Mouse (Mus musculus): ENCODE results near the gene Ptprd. TPM values are rescaled to one million over a fixed set of nuclear protein-coding genes. Genes with fewer than 3 reads are reported as not detected.

Gene Ptprd
- polyA plus RNA-seq, 1 experiment from 2014 or later: 13.9 TPM

- Histone ChIP-seq H3K4me2 (no peak overlapping the region), H3K9me3 (no peaks in the 10 kb centered on the region), H3K4me3 (replicated peaks) (no peak overlapping the region), H3K27ac (no peak overlapping the region), H3K4me1 (no peaks in the 10 kb centered on the region), H3K9ac (no peak overlapping the region), H3K27me3 (replicated peaks) (no peaks in the 10 kb centered on the region), H3K36me3 (no peaks in the 10 kb centered on the region)
- ATAC-seq (ENCODE audit: insufficient read depth, low FRiP score, low read depth): no peak
- 75% methylated on average over 3 of the region's 3 CpGs for WGBS
Measured at GRCm38 (mm10) chr4:78142088-78142766, 69.5 kb downstream of the Ptprd start.

- Histone ChIP-seq H3K9me3 (no peaks in the 10 kb centered on the region), H3K36me3 (no peaks in the 10 kb centered on the region), H3K27me3 (replicated peaks) (no peaks in the 10 kb centered on the region), H3K9ac (no peak overlapping the region), H3K27ac (no peak overlapping the region), H3K4me1 (no peaks in the 10 kb centered on the region), H3K4me3 (replicated peaks) (no peak overlapping the region), H3K4me2 (no peak overlapping the region)
- no peak for ATAC-seq (ENCODE audit: insufficient read depth, low FRiP score, low read depth)
- WGBS: 43% methylated on average over 3 of the region's 3 CpGs
Measured at GRCm38 (mm10) chr4:78110898-78111297, 100.9 kb downstream of the Ptprd start.

GRCm38 (mm10) chr4:78097526-78097925, 114.2 kb downstream of the Ptprd start:
- ATAC-seq (ENCODE audit: insufficient read depth, low FRiP score, low read depth): no peak
- H3K9ac ChIP-seq: no peak overlapping the region
- H3K27ac ChIP-seq: no peak overlapping the region
- no peak overlapping the region for H3K4me2 ChIP-seq
- no peaks in the 10 kb centered on the region for H3K4me1 ChIP-seq
- H3K4me3 ChIP-seq (replicated peaks): no peak overlapping the region
- H3K36me3 ChIP-seq: no peaks in the 10 kb centered on the region
- no peaks in the 10 kb centered on the region for H3K9me3 ChIP-seq
- H3K27me3 ChIP-seq (replicated peaks): no peaks in the 10 kb centered on the region

GRCm38 (mm10) chr4:78082744-78083143, 129.0 kb downstream of the Ptprd start:
- Histone ChIP-seq H3K4me3 (replicated peaks) (no peak overlapping the region), H3K9me3 (no peaks in the 10 kb centered on the region), H3K4me1 (no peaks in the 10 kb centered on the region), H3K27me3 (replicated peaks) (no peaks in the 10 kb centered on the region), H3K27ac (no peak overlapping the region), H3K4me2 (no peak overlapping the region), H3K9ac (no peak overlapping the region), H3K36me3 (no peaks in the 10 kb centered on the region)
- no peak for ATAC-seq (ENCODE audit: insufficient read depth, low FRiP score, low read depth)

GRCm38 (mm10) chr4:78077499-78077898, 134.3 kb downstream of the Ptprd start:
- ATAC-seq (ENCODE audit: insufficient read depth, low FRiP score, low read depth): no peak
- no peaks in the 10 kb centered on the region for H3K36me3 ChIP-seq
- H3K4me3 ChIP-seq (replicated peaks): no peak overlapping the region
- no peaks in the 10 kb centered on the region for H3K4me1 ChIP-seq
- no peak overlapping the region for H3K27ac ChIP-seq
- H3K4me2 ChIP-seq: no peak overlapping the region
- no peaks in the 10 kb centered on the region for H3K27me3 ChIP-seq (replicated peaks)
- H3K9me3 ChIP-seq: no peaks in the 10 kb centered on the region
- no peak overlapping the region for H3K9ac ChIP-seq

GRCm38 (mm10) chr4:78077087-78077486, 134.7 kb downstream of the Ptprd start:
- Histone ChIP-seq H3K4me3 (replicated peaks) (no peak overlapping the region), H3K27ac (no peak overlapping the region), H3K4me1 (no peaks in the 10 kb centered on the region), H3K4me2 (no peak overlapping the region), H3K9ac (no peak overlapping the region), H3K36me3 (no peaks in the 10 kb centered on the region), H3K9me3 (no peaks in the 10 kb centered on the region), H3K27me3 (replicated peaks) (no peaks in the 10 kb centered on the region)
- ATAC-seq (ENCODE audit: insufficient read depth, low FRiP score, low read depth): no peak
- 83% methylated on average over 1 of the region's 1 CpGs for WGBS

- ATAC-seq (ENCODE audit: insufficient read depth, low FRiP score, low read depth): no peak
- H3K9me3 ChIP-seq: no peaks in the 10 kb centered on the region
- no peak overlapping the region for H3K27ac ChIP-seq
- H3K4me3 ChIP-seq (replicated peaks): no peak overlapping the region
- H3K9ac ChIP-seq: no peak overlapping the region
- no peaks in the 10 kb centered on the region for H3K4me1 ChIP-seq
- WGBS: 79% methylated on average over 5 of the region's 5 CpGs
- H3K27me3 ChIP-seq (replicated peaks): no peaks in the 10 kb centered on the region
- no peak overlapping the region for H3K4me2 ChIP-seq
- no peaks in the 10 kb centered on the region for H3K36me3 ChIP-seq
Measured at GRCm38 (mm10) chr4:78038401-78038800, 173.4 kb downstream of the Ptprd start.

- no peaks in the 10 kb centered on the region for H3K9me3 ChIP-seq
- H3K36me3 ChIP-seq: no peaks in the 10 kb centered on the region
- no peaks in the 10 kb centered on the region for H3K4me1 ChIP-seq
- no peak overlapping the region for H3K27ac ChIP-seq
- no peak overlapping the region for H3K4me3 ChIP-seq (replicated peaks)
- H3K27me3 ChIP-seq (replicated peaks): no peaks in the 10 kb centered on the region
- H3K4me2 ChIP-seq: no peak overlapping the region
- ATAC-seq (ENCODE audit: insufficient read depth, low FRiP score, low read depth): no peak
- H3K9ac ChIP-seq: no peak overlapping the region
- 73% methylated on average over 1 of the region's 1 CpGs for WGBS
Measured at GRCm38 (mm10) chr4:78002065-78002464, 209.7 kb downstream of the Ptprd start.

GRCm38 (mm10) chr4:77992709-77993108, 219.1 kb downstream of the Ptprd start:
- Histone ChIP-seq H3K4me3 (replicated peaks) (no peak overlapping the region), H3K27me3 (replicated peaks) (no peaks in the 10 kb centered on the region), H3K9me3 (no peaks in the 10 kb centered on the region), H3K4me1 (no peaks in the 10 kb centered on the region), H3K27ac (no peak overlapping the region), H3K9ac (no peak overlapping the region), H3K4me2 (no peak overlapping the region), H3K36me3 (no peaks in the 10 kb centered on the region)
- WGBS: 67% methylated on average over 4 of the region's 4 CpGs
- no peak for ATAC-seq (ENCODE audit: insufficient read depth, low FRiP score, low read depth)

GRCm38 (mm10) chr4:77982094-77982493, 229.7 kb downstream of the Ptprd start:
- no peak for ATAC-seq (ENCODE audit: insufficient read depth, low FRiP score, low read depth)
- H3K4me1 ChIP-seq: no peaks in the 10 kb centered on the region
- H3K27me3 ChIP-seq (replicated peaks): no peaks in the 10 kb centered on the region
- WGBS: 86% methylated on average over 4 of the region's 4 CpGs
- H3K4me3 ChIP-seq (replicated peaks): no peak overlapping the region
- H3K27ac ChIP-seq: no peak overlapping the region
- H3K4me2 ChIP-seq: no peak overlapping the region
- no peaks in the 10 kb centered on the region for H3K36me3 ChIP-seq
- no peaks in the 10 kb centered on the region for H3K9me3 ChIP-seq
- H3K9ac ChIP-seq: no peak overlapping the region

- Histone ChIP-seq H3K9me3 (no peaks in the 10 kb centered on the region), H3K9ac (no peak overlapping the region), H3K36me3 (no peaks in the 10 kb centered on the region), H3K4me1 (no peaks in the 10 kb centered on the region), H3K27ac (no peak overlapping the region), H3K27me3 (replicated peaks) (no peaks in the 10 kb centered on the region), H3K4me3 (replicated peaks) (no peak overlapping the region), H3K4me2 (no peak overlapping the region)
- WGBS: 16% methylated on average over 2 of the region's 2 CpGs
- no peak for ATAC-seq (ENCODE audit: insufficient read depth, low FRiP score, low read depth)
Measured at GRCm38 (mm10) chr4:77961711-77962110, 250.1 kb downstream of the Ptprd start.

- Histone ChIP-seq H3K4me1 (no peaks in the 10 kb centered on the region), H3K9ac (no peak overlapping the region), H3K36me3 (no peaks in the 10 kb centered on the region), H3K27me3 (replicated peaks) (no peaks in the 10 kb centered on the region), H3K4me3 (replicated peaks) (no peak overlapping the region), H3K4me2 (no peak overlapping the region), H3K9me3 (no peaks in the 10 kb centered on the region), H3K27ac (no peak overlapping the region)
- ATAC-seq (ENCODE audit: insufficient read depth, low FRiP score, low read depth): no peak
- WGBS: 78% methylated on average over 4 of the region's 4 CpGs
Measured at GRCm38 (mm10) chr4:77889489-77889888, 322.3 kb downstream of the Ptprd start.

- no peak for ATAC-seq (ENCODE audit: insufficient read depth, low FRiP score, low read depth)
- H3K9ac ChIP-seq: no peak overlapping the region
- WGBS: 62% methylated on average over 2 of the region's 2 CpGs
Measured at GRCm38 (mm10) chr4:77880213-77880612, 331.5 kb downstream of the Ptprd start.

More at GRCm38 (mm10) chr4:77880213-77880612, 331.5 kb downstream of the Ptprd start:
- Histone ChIP-seq H3K4me1 (no peaks in the 10 kb centered on the region), H3K27ac (no peak overlapping the region), H3K4me2 (no peak overlapping the region), H3K9me3 (no peaks in the 10 kb centered on the region), H3K27me3 (replicated peaks) (no peaks in the 10 kb centered on the region), H3K36me3 (no peaks in the 10 kb centered on the region), H3K4me3 (replicated peaks) (no peak overlapping the region)

Measured in stomach, embryonic 15.5 days (tissue).